Mouse (Mus musculus) midbrain, postnatal 0 days (tissue): ENCODE results near the gene Robo2. TPM values are rescaled to one million over a fixed set of nuclear protein-coding genes. Genes with fewer than 3 reads are reported as not detected.

Source experiments
- ATAC-seq: fragments of 200-750 bp; cut with Nextera tagmentation; 2 replicates; pipeline ENCODE4 v1.8.0; 2017; ENCODE audit warnings: moderate number of reproducible peaks, mild to moderate bottlenecking, moderate TSS enrichment, moderate library complexity; ENCODE audit not compliant: low FRiP score
- DNase-seq: peaks from one replicate; pipeline ENCODE4 v3.0.0-alpha.2; 2015; ENCODE audit warnings: low spot score
- H3K27ac ChIP-seq: fragments of 300-500 bp; sonication (generic); 2 replicates; pipeline ENCODE4 v1.5.1; 2014; ENCODE audit warnings: low read depth, mild to moderate bottlenecking, low read length, mixed read lengths
- H3K27me3 ChIP-seq: fragments of 300-500 bp; sonication (generic); 2 replicates; pipeline ENCODE4 v1.6.1; 2014; ENCODE audit warnings: low read length, control low read depth, mixed read lengths; ENCODE audit not compliant: insufficient read depth
- H3K36me3 ChIP-seq: fragments of 300-500 bp; sonication (generic); 2 replicates; pipeline ENCODE4 v1.6.1; 2014; ENCODE audit warnings: low read length, control low read depth, mixed read lengths; ENCODE audit not compliant: insufficient read depth
- H3K4me1 ChIP-seq: fragments of 300-500 bp; sonication (generic); 2 replicates; pipeline ENCODE4 v1.6.1; 2014; ENCODE audit warnings: mild to moderate bottlenecking, control low read depth, antibody characterized with exemption, low read length, mixed read lengths; ENCODE audit not compliant: insufficient read depth
- H3K4me2 ChIP-seq: fragments of 300-500 bp; sonication (generic); 2 replicates; pipeline ENCODE4 v1.6.1; 2014; ENCODE audit warnings: low read depth, mild to moderate bottlenecking, low read length, mixed read lengths; ENCODE audit not compliant: poor library complexity, severe bottlenecking
- H3K4me3 ChIP-seq: fragments of 300-500 bp; sonication (generic); 2 replicates; pipeline ENCODE4 v1.5.1; 2014; ENCODE audit warnings: low read depth, mild to moderate bottlenecking, low read length, moderate library complexity
- H3K9ac ChIP-seq: fragments of 300-500 bp; sonication (generic); replicated peaks from 2 replicates; pipeline ENCODE4 v1.6.1; 2014; ENCODE audit warnings: mild to moderate bottlenecking, low read length, moderate library complexity, mixed read lengths; ENCODE audit not compliant: poor library complexity, severe bottlenecking
- H3K9me3 ChIP-seq: fragments of 300-500 bp; sonication (generic); 2 replicates; pipeline ENCODE4 v1.6.1; 2016; ENCODE audit warnings: low read length, control low read depth
- CTCF ChIP-seq: IDR thresholded peaks from 2 replicates; pipeline ENCODE4 v1.5.1; 2016; ENCODE audit warnings: antibody characterized with exemption, mild to moderate bottlenecking
- WGBS: fragments of 180-500 bp; shearing (Covaris S2); extraction: QIAGEN DNeasy Blood & Tissue Kit; methylation state at CpG from one replicate; pipeline ENCODE4 v1.1.7; 2014; 5-methylcytosine and 5-hydroxymethylcytosine counted together
- polyA plus RNA-seq: library from polyadenylated mRNA; unstranded; fragments of >200 nt; fragmentation: Nextera tagmentation; extraction: Ambion mirVana; gene quantifications from 2 replicates; pipeline ENCODE4 v1.2.1, GENCODE M21; 2015
- total RNA-seq: library from RNA; depleted of rRNA; stranded (reverse); fragments of >200 nt; gene quantifications from 2 replicates; pipeline ENCODE4 v1.2.3, GENCODE M21; 2014

The Robo2 gene
- total and polyA plus RNA-seq, 2 experiments from 2014 or later: 49.8 to 134 TPM

GRCm38 (mm10) chr16:74061951-74062350 is 349.7 kb downstream of the Robo2 start:
- H3K27me3 ChIP-seq: no peaks in the 10 kb centered on the region
- no peak overlapping the region for H3K27ac ChIP-seq

GRCm38 (mm10) chr16:74061479-74061878 is 350.1 kb downstream of the Robo2 start:
- DNase-seq (no peak), ATAC-seq (no peak)
- Histone ChIP-seq H3K9me3 (no peaks in the 10 kb centered on the region), H3K9ac (no peak overlapping the region), H3K4me3 (no peak overlapping the region), H3K4me2 (no peak overlapping the region), H3K36me3 (no peaks in the 10 kb centered on the region), H3K27me3 (no peaks in the 10 kb centered on the region), H3K4me1 (no peaks in the 10 kb centered on the region), H3K27ac (no peak overlapping the region)
- TF ChIP-seq CTCF: no peak

More at GRCm38 (mm10) chr16:74061951-74062350, 349.7 kb downstream of the Robo2 start:
- Histone ChIP-seq H3K36me3 (no peaks in the 10 kb centered on the region), H3K9me3 (no peaks in the 10 kb centered on the region), H3K4me3 (no peak overlapping the region), H3K4me2 (no peak overlapping the region), H3K4me1 (no peaks in the 10 kb centered on the region), H3K9ac (no peak overlapping the region)
- DNase-seq (no peak), ATAC-seq (no peak)
- TF ChIP-seq CTCF: no peak

- Histone ChIP-seq H3K4me3 (no peak overlapping the region), H3K27me3 (no peaks in the 10 kb centered on the region), H3K36me3 (no peaks in the 10 kb centered on the region), H3K4me1 (0 out of 2 replicates have a peak, but pooled peaks cover 3% of the 10 kb centered on the region), H3K4me2 (no peak overlapping the region), H3K9ac (no peak overlapping the region), H3K9me3 (no peaks in the 10 kb centered on the region), H3K27ac (no peak overlapping the region)
- ATAC-seq: no peak
- no peak for TF ChIP-seq CTCF
- no peak for DNase-seq
- 95% methylated on average over 2 of the region's 2 CpGs for WGBS
Observed at GRCm38 (mm10) chr16:74056886-74057285, 354.7 kb downstream of the Robo2 start.

GRCm38 (mm10) chr16:74056210-74056609 is 355.4 kb downstream of the Robo2 start:
- Histone ChIP-seq H3K4me1 (0 out of 2 replicates have a peak, but pooled peaks cover 3% of the 10 kb centered on the region), H3K4me2 (no peak overlapping the region), H3K9me3 (no peaks in the 10 kb centered on the region), H3K27me3 (no peaks in the 10 kb centered on the region), H3K4me3 (no peak overlapping the region), H3K9ac (no peak overlapping the region), H3K36me3 (no peaks in the 10 kb centered on the region), H3K27ac (no peak overlapping the region)
- 83% methylated on average over 1 of the region's 1 CpGs for WGBS
- TF ChIP-seq CTCF: no peak
- DNase-seq (no peak), ATAC-seq (no peak)

GRCm38 (mm10) chr16:74055061-74055751 is 356.4 kb downstream of the Robo2 start:
- no peak for TF ChIP-seq CTCF
- no peak overlapping the region for H3K9ac ChIP-seq
- peak; percentile 85 for DNase-seq
- no peaks in the 10 kb centered on the region for H3K36me3 ChIP-seq
- 53% methylated on average over 10 of the region's 10 CpGs for WGBS
- no peak overlapping the region for H3K4me3 ChIP-seq
- ATAC-seq: no peak; the same call in 1 of the 2 replicates
- no peaks in the 10 kb centered on the region for H3K9me3 ChIP-seq
- no peaks in the 10 kb centered on the region for H3K27me3 ChIP-seq
- 0 out of 2 replicates have a peak overlapping the region, but pooled peaks have one; percentile 5 for H3K4me2 ChIP-seq
- H3K4me1 ChIP-seq: 0 out of 2 replicates have a peak, but pooled peaks cover 3% of the 10 kb centered on the region
- H3K27ac ChIP-seq: no peak overlapping the region

- WGBS: 74% methylated on average over 5 of the region's 5 CpGs
- ATAC-seq: no peak
- no peaks in the 10 kb centered on the region for H3K9me3 ChIP-seq
Observed at GRCm38 (mm10) chr16:74049467-74049866, 362.2 kb downstream of the Robo2 start.

More at GRCm38 (mm10) chr16:74049467-74049866, 362.2 kb downstream of the Robo2 start:
- H3K4me3 ChIP-seq: no peak overlapping the region
- H3K36me3 ChIP-seq: no peaks in the 10 kb centered on the region
- no peaks in the 10 kb centered on the region for H3K27me3 ChIP-seq
- no peak overlapping the region for H3K27ac ChIP-seq
- H3K4me1 ChIP-seq: no peaks in the 10 kb centered on the region
- H3K4me2 ChIP-seq: no peak overlapping the region
- no peak for TF ChIP-seq CTCF
- no peak for DNase-seq
- H3K9ac ChIP-seq: no peak overlapping the region
